Mouse (Mus musculus): ENCODE data around the gene Mrvi1. TPM values are rescaled to one million over a fixed set of nuclear protein-coding genes. Genes with fewer than 3 reads are reported as not detected.

The Mrvi1 gene
- polyA plus RNA-seq, 1 experiment from 2014 or later: 4.0 TPM

DNA sequence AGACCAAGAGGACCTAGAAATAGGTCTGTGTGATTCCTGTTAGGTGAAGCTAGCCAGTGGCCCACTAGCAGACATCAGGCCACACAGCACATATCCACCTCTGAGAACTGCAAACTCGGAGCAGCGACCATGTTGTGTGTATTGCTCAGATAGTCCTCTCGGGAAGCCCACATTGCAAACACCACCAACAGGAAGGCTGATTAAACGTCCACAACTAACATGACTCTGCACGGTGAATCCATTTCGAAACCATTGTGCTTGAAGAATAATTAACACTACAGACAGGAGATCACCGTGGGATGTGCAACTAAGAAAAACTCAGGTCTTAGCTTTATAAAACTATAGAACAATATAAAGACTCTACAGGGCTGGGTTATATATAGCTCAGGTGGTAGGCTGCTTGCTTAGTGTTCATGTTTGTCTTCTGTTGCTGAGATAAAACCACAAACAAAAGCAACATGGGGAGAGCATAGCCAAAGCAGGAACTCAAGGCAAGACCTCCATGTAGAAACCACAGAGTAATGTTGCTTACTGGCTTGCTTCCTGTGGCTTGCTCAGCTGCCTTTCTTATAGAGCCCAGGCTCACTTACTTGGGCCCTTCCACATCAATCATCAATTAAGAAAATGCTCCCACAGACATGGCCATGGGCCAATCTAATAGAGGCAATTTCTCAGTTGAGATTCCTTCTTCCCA, 4.4 kb downstream of the Mrvi1 start:
- Histone ChIP-seq H3K9ac (no peak overlapping the region), H3K4me1 (replicated peaks) (peaks cover 39% of the 10 kb centered on the region), H3K4me2 (0 out of 2 replicates have a peak overlapping the region, but pooled peaks have one; percentile 2), H3K27me3 (no peaks in the 10 kb centered on the region), H3K27ac (replicated peaks) (0 out of 2 replicates have a peak overlapping the region, but pooled peaks have one; percentile 24), H3K9me3 (replicated peaks) (no peaks in the 10 kb centered on the region), H3K4me3 (replicated peaks) (no peak overlapping the region), H3K36me3 (replicated peaks) (no peaks in the 10 kb centered on the region)
- ATAC-seq (ENCODE audit: insufficient read depth): no peak
- WGBS (ENCODE audit: insufficient replicate concordance): 26% methylated on average over 7 of the region's 7 CpGs

DNA sequence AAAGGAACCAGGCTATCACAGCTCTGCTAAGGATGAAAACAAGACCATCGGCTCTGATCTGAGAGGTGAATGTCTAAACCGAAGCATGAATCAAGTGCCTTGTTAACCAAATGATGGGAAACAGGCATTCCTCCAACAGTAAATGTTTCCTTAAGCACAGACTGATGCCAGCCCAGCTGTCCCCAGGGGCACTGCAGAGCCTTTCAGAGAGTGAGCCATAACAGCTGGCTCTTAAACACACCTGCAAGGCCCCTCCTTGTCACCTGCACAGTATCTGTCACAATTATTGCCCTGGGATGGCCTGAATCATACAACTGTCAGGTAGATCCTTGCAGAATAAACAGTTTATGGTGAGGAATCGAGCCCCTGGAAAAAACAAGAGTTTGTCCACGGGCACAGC, 8.8 kb downstream of the Mrvi1 start:
- no peaks in the 10 kb centered on the region for H3K9me3 ChIP-seq (replicated peaks)
- H3K27ac ChIP-seq (replicated peaks): no peak overlapping the region
- no peaks in the 10 kb centered on the region for H3K27me3 ChIP-seq
- 61% methylated on average over 4 of the region's 4 CpGs for WGBS (ENCODE audit: insufficient replicate concordance)
- no peaks in the 10 kb centered on the region for H3K36me3 ChIP-seq (replicated peaks)
- no peak overlapping the region for H3K4me2 ChIP-seq
- H3K4me1 ChIP-seq (replicated peaks): peaks cover 33% of the 10 kb centered on the region
- H3K9ac ChIP-seq: no peak overlapping the region
- H3K4me3 ChIP-seq (replicated peaks): no peak overlapping the region
- no peak for ATAC-seq (ENCODE audit: insufficient read depth)

DNA sequence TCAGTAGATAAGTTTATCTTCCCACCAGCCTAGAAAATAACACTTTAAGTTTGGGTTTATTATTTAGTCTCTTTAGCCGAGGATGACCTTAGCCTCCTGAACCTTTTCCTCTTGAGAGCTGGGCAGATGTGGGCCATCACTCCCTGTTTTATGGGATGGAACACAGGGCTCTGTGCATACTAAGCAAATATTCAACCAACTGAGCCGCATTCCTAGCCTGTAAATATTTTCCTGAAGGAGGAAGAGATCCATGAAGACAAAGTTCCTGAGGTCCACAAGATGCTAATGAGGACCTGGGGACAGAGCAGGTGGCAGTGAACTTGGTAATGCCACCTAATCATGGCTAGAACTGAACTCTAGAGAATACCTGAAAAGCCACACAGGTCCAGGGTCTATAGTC, 9.5 kb downstream of the Mrvi1 start:
- no peak for ATAC-seq (ENCODE audit: insufficient read depth)
- no peak overlapping the region for H3K27ac ChIP-seq (replicated peaks)
- no peak overlapping the region for H3K4me2 ChIP-seq
- no peaks in the 10 kb centered on the region for H3K9me3 ChIP-seq (replicated peaks)
- peaks cover 26% of the 10 kb centered on the region for H3K4me1 ChIP-seq (replicated peaks)
- no peaks in the 10 kb centered on the region for H3K27me3 ChIP-seq
- no peak overlapping the region for H3K9ac ChIP-seq
- H3K4me3 ChIP-seq (replicated peaks): no peak overlapping the region
- no peaks in the 10 kb centered on the region for H3K36me3 ChIP-seq (replicated peaks)
- 53% methylated on average over 2 of the region's 2 CpGs for WGBS (ENCODE audit: insufficient replicate concordance)

DNA sequence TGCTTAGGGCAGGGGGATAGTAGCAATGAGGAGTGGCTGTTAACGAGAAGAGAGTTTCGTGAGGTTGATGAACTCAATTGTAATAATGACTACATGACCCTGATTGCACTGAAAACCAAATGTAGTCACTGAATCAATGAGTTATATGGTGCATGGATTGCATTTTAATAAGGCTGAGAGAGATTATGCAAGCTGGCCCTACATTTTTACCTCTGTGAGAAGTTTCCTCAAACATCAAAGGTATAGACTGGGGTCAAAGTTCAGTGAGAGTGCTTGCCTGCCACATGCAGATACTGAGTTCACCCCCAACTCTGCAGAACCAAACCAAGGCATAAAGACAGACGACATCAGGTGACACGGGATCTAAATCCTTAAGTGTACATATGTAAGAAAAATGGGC, 14.9 kb downstream of the Mrvi1 start:
- no peak overlapping the region for H3K4me3 ChIP-seq (replicated peaks)
- H3K9me3 ChIP-seq (replicated peaks): no peaks in the 10 kb centered on the region
- peaks cover 44% of the 10 kb centered on the region for H3K4me1 ChIP-seq (replicated peaks)
- no peaks in the 10 kb centered on the region for H3K27me3 ChIP-seq
- ATAC-seq (ENCODE audit: insufficient read depth): no peak
- no peak overlapping the region for H3K27ac ChIP-seq (replicated peaks)
- no peak overlapping the region for H3K4me2 ChIP-seq
- H3K9ac ChIP-seq: no peak overlapping the region
- H3K36me3 ChIP-seq (replicated peaks): no peaks in the 10 kb centered on the region
- WGBS (ENCODE audit: insufficient replicate concordance): 68% methylated on average over 4 of the region's 4 CpGs

DNA sequence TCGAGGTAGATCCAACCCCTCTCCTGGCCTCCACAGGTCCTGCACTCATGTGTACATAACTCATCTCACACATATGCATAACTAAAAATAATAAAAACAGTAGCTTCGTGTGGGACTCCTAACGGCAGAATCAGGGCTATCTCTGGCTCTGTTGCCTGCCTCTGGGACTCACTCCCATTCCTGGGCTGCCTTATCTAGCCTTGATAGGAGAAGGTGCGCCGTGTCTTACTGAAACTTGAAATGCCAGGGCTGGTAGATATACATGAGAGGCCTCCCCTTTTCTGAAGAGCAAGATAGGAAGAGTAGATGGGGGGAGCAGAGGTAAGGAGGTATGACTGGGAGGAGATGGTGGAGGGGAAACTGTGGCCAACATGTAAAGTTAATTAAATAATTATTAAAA, 15.4 kb downstream of the Mrvi1 start:
- WGBS (ENCODE audit: insufficient replicate concordance): 30% methylated on average over 5 of the region's 5 CpGs
- no peaks in the 10 kb centered on the region for H3K36me3 ChIP-seq (replicated peaks)
- no peaks in the 10 kb centered on the region for H3K9me3 ChIP-seq (replicated peaks)
- no peak overlapping the region for H3K4me2 ChIP-seq
- peak; percentile 59 for ATAC-seq (ENCODE audit: insufficient read depth)
- H3K4me1 ChIP-seq (replicated peaks): peaks cover 44% of the 10 kb centered on the region
- no peaks in the 10 kb centered on the region for H3K27me3 ChIP-seq
- no peak overlapping the region for H3K27ac ChIP-seq (replicated peaks)
- H3K9ac ChIP-seq: no peak overlapping the region
- H3K4me3 ChIP-seq (replicated peaks): no peak overlapping the region

DNA sequence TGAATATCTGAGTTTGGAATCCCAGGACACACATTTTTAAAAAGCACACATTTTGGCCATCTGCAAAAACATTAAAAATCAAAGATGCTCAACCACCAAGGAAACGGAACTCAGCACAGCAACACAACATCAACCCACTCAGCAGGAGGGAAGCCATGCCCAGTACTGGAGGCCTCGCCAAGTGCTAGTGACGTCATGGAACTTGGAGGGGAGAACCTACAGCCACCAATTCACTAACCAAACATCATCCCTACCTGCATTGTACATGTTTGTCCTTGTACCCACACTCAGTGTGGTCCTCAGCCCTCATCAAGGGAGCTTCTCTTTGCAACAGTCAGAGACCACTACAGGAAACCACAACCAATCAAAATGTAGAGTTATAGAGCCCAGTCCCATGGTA, 16.9 kb downstream of the Mrvi1 start:
- Histone ChIP-seq H3K9me3 (replicated peaks) (no peaks in the 10 kb centered on the region), H3K4me3 (replicated peaks) (no peak overlapping the region), H3K4me1 (replicated peaks) (peaks cover 44% of the 10 kb centered on the region), H3K27me3 (no peaks in the 10 kb centered on the region), H3K9ac (no peak overlapping the region), H3K4me2 (no peak overlapping the region), H3K36me3 (replicated peaks) (no peaks in the 10 kb centered on the region), H3K27ac (replicated peaks) (no peak overlapping the region)
- 78% methylated on average over 3 of the region's 3 CpGs for WGBS (ENCODE audit: insufficient replicate concordance)
- no peak for ATAC-seq (ENCODE audit: insufficient read depth)

DNA sequence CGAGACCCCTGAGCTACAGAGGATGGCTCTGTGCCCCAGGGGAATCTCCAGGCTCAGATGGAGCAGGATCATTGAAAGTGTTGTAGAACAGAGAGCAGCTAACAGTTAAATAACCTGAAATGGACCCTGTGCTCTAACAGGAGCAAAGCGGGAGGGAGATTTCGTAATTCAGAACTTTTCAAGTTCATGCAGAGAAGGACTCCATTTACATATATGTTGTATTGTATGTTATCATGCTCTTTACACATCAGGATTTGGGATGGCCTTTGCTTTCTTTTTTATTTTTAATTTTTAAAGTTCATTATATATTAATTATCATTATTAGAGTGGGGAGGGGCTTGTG, 18.6 kb downstream of the Mrvi1 start:
- H3K27me3 ChIP-seq: no peaks in the 10 kb centered on the region
- 55% methylated on average over 3 of the region's 3 CpGs for WGBS (ENCODE audit: insufficient replicate concordance)
- H3K9me3 ChIP-seq (replicated peaks): no peaks in the 10 kb centered on the region
- H3K4me2 ChIP-seq: 0 out of 2 replicates have a peak overlapping the region, but pooled peaks have one; percentile 20
- peaks cover 43% of the 10 kb centered on the region for H3K4me1 ChIP-seq (replicated peaks)
- no peaks in the 10 kb centered on the region for H3K36me3 ChIP-seq (replicated peaks)
- no peak overlapping the region for H3K9ac ChIP-seq
- no peak for ATAC-seq (ENCODE audit: insufficient read depth)
- H3K27ac ChIP-seq (replicated peaks): peak overlapping the region; percentile 33; the same call in 1 of the 2 replicates
- no peak overlapping the region for H3K4me3 ChIP-seq (replicated peaks)

DNA sequence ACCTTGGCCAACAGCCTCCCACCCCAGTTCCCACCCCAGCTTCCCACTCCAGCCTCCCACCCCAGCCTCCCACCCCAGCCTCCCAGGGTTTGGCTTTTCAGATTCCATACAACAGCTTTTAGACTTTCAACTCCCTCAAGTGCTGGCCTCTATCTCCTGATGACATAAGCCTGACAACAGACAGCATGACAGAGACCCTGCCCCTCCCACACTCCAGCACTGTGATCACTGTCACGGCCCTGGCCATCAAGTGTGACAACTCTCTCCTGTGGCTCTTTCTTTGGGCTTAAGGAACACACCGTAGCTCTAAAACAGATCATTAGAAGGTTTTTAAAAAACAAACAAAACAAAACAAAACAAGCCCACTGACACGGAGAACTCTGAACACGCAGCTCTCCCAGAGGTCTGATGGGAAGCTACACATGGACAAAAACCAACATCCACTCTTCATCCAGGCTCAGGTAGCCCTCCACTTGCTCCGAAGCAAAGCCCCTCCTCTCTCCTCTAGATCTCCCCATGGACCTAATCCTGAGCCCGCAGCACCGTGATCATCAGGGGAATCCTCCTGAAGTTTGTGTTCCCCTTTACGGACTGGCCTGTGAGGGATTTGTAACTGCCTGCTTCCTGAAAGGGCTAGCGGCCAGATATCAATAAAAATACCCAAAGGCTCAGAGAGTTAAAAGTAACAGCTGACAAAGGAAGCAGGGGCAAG, 19.2 kb downstream of the Mrvi1 start:
- H3K27ac ChIP-seq (replicated peaks): peak overlapping the region; percentile 33; the same call in 1 of the 2 replicates
- H3K9me3 ChIP-seq (replicated peaks): no peaks in the 10 kb centered on the region
- 0 out of 2 replicates have a peak overlapping the region, but pooled peaks have one; percentile 20 for H3K4me2 ChIP-seq
- peak; percentile 47 for ATAC-seq (ENCODE audit: insufficient read depth)
- 40% methylated on average over 9 of the region's 9 CpGs for WGBS (ENCODE audit: insufficient replicate concordance)
- H3K4me3 ChIP-seq (replicated peaks): no peak overlapping the region
- no peaks in the 10 kb centered on the region for H3K36me3 ChIP-seq (replicated peaks)
- peaks cover 43% of the 10 kb centered on the region for H3K4me1 ChIP-seq (replicated peaks)
- H3K9ac ChIP-seq: no peak overlapping the region
- H3K27me3 ChIP-seq: no peaks in the 10 kb centered on the region

DNA sequence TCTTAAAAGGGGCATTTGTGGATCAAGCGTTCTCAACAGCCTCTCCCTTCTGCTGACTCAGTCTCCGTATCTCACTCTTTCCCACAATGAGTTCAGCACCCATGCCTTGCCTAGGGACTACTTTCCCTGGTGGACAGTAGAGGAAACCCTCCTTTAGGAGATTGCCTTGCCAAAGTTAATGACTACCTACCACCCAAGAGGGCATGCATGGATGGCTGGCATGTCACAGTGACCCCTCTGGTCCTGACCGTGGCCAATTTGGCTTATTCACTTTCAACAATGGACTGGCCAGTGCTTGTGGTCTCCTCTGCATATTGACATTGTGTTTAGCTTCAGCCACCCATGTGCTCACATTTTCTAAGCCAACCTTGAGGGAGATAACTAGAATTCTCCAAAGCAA, 19.8 kb downstream of the Mrvi1 start:
- no peaks in the 10 kb centered on the region for H3K27me3 ChIP-seq
- ATAC-seq (ENCODE audit: insufficient read depth): no peak
- no peak overlapping the region for H3K9ac ChIP-seq
- no peak overlapping the region for H3K27ac ChIP-seq (replicated peaks)
- H3K4me3 ChIP-seq (replicated peaks): no peak overlapping the region
- no peak overlapping the region for H3K4me2 ChIP-seq
- 72% methylated on average over 3 of the region's 3 CpGs for WGBS (ENCODE audit: insufficient replicate concordance)
- H3K4me1 ChIP-seq (replicated peaks): peaks cover 40% of the 10 kb centered on the region
- no peaks in the 10 kb centered on the region for H3K9me3 ChIP-seq (replicated peaks)
- H3K36me3 ChIP-seq (replicated peaks): no peaks in the 10 kb centered on the region

DNA sequence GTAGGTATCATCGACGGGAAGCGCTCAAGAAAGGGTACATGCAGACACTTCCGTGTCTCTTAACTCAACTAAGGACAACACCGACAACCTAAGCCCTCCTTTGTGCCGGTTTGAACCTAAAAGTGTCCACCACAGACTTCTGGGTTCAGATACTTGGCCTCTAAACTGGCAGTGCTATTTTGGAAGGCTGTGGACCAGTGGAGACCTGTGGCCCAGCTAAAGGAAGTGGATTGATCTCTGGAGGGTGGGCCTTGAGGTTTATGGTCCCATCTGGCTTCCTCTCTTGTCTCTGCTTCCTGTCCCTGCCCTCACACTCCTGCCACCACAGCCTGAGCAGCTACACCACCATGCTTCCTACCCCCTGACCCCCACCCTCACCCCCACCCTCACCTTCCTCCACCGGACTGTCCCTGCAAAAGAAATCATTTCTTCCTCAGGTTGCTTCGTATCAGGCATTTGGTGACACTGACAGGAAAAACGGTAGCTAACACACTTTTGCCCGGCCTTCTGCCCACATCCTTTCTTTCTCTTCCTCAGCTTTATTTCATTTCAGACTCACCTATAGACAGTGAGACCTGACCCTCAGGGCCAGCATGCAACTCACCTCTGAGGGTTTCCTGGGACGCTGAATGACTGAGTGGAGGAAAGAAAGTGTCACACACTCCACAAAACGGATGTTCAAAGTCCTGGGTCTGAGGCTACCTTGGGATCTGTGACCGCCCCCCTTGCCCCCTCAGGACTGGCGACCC, 25.7 kb downstream of the Mrvi1 start:
- 28% methylated on average over 14 of the region's 14 CpGs for WGBS (ENCODE audit: insufficient replicate concordance)

DNA sequence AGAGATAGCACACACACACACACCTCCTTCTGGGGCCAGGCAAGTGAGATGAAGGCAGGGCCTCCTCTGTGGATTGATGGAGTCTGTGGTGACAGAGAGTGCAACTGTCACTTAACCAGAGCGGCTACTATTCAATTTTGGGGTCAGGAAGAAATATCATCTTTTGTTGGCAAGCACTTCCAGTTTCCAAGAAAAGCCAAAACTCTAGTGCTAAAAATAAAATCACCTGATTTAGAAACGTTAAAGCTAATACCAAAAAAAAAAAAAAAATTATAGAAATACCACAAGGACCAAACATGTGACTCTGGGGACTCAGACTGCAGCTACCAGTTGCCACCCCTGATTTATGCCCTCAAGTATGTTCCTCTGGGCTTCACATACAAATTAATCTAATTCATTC, 26.7 kb downstream of the Mrvi1 start:
- no peak for ATAC-seq (ENCODE audit: insufficient read depth)
- H3K4me2 ChIP-seq: no peak overlapping the region
- WGBS (ENCODE audit: insufficient replicate concordance): 26% methylated on average over 2 of the region's 2 CpGs
- H3K27me3 ChIP-seq: no peaks in the 10 kb centered on the region
- H3K4me3 ChIP-seq (replicated peaks): no peak overlapping the region
- H3K9me3 ChIP-seq (replicated peaks): no peaks in the 10 kb centered on the region
- H3K36me3 ChIP-seq (replicated peaks): no peaks in the 10 kb centered on the region
- no peak overlapping the region for H3K9ac ChIP-seq
- no peak overlapping the region for H3K27ac ChIP-seq (replicated peaks)
- peaks cover 21% of the 10 kb centered on the region for H3K4me1 ChIP-seq (replicated peaks)

More for the DNA sequence above, 25.7 kb downstream of the Mrvi1 start:
- no peaks in the 10 kb centered on the region for H3K9me3 ChIP-seq (replicated peaks)
- H3K27me3 ChIP-seq: no peaks in the 10 kb centered on the region
- ATAC-seq (ENCODE audit: insufficient read depth): peak; percentile 38
- H3K4me1 ChIP-seq (replicated peaks): peaks cover 21% of the 10 kb centered on the region
- no peak overlapping the region for H3K9ac ChIP-seq
- H3K27ac ChIP-seq (replicated peaks): no peak overlapping the region
- H3K4me3 ChIP-seq (replicated peaks): no peak overlapping the region
- no peaks in the 10 kb centered on the region for H3K36me3 ChIP-seq (replicated peaks)
- H3K4me2 ChIP-seq: no peak overlapping the region
